Mouse (Mus musculus): ENCODE measurements around the gene Vmn1r198.

- no peak for TF ChIP-seq POLR2A (IDR thresholded peaks at IDR 0.05; ENCODE audit: low read depth, low read length)
- TF ChIP-seq CTCF (IDR thresholded peaks at IDR 0.05; ENCODE audit: borderline replicate concordance, insufficient read depth, low read length): no peak
Observed at GRCm38 (mm10) chr13:22350064-22350463, at the start of gene Vmn1r198.
